Mouse (Mus musculus) embryonic facial prominence, embryonic 15.5 days (tissue): ENCODE data around the gene Rangap1. TPM values are rescaled to one million over a fixed set of nuclear protein-coding genes. Genes with fewer than 3 reads are reported as not detected.

ENCODE experiments used
- ATAC-seq: fragments of 200-750 bp; cut with Nextera tagmentation; 2 replicates; pipeline ENCODE4 v1.8.0; 2017; ENCODE audit warnings: low read depth, moderate TSS enrichment; ENCODE audit not compliant: insufficient number of reproducible peaks, low FRiP score, low TSS enrichment
- H3K27ac ChIP-seq: fragments of 300-500 bp; sonication (generic); replicated peaks from 2 replicates; pipeline ENCODE4 v1.5.1; 2015; ENCODE audit warnings: mild to moderate bottlenecking, inconsistent platforms
- H3K27me3 ChIP-seq: fragments of 300-500 bp; sonication (generic); 2 replicates; pipeline ENCODE4 v1.6.1; 2015; ENCODE audit warnings: inconsistent platforms
- H3K36me3 ChIP-seq: fragments of 300-500 bp; sonication (generic); 2 replicates; pipeline ENCODE4 v1.6.1; 2015; ENCODE audit warnings: mild to moderate bottlenecking, inconsistent platforms
- H3K4me1 ChIP-seq: fragments of 300-500 bp; sonication (generic); 2 replicates; pipeline ENCODE4 v1.6.1; 2015; ENCODE audit warnings: inconsistent platforms
- H3K4me2 ChIP-seq: fragments of 300-500 bp; sonication (generic); replicated peaks from 2 replicates; pipeline ENCODE4 v1.6.1; 2015; ENCODE audit warnings: mild to moderate bottlenecking, inconsistent platforms
- H3K4me3 ChIP-seq: fragments of 300-500 bp; sonication (generic); replicated peaks from 2 replicates; pipeline ENCODE4 v1.5.1; 2015; ENCODE audit warnings: mild to moderate bottlenecking, inconsistent platforms
- H3K9ac ChIP-seq: fragments of 300-500 bp; sonication (generic); 2 replicates; pipeline ENCODE4 v1.6.1; 2015; ENCODE audit warnings: inconsistent platforms
- H3K9me3 ChIP-seq: fragments of 300-500 bp; sonication (generic); replicated peaks from 2 replicates; pipeline ENCODE4 v1.6.1; 2016; ENCODE audit warnings: inconsistent platforms
- WGBS: fragments of 180-500 bp; shearing (Covaris S2); methylation state at CpG from one replicate; pipeline ENCODE4 v1.1.7; 2015; 5-methylcytosine and 5-hydroxymethylcytosine counted together
- polyA plus RNA-seq: library from polyadenylated mRNA; unstranded; fragments of >200 nt; fragmentation: Nextera tagmentation; extraction: Ambion mirVana; gene quantifications from 2 replicates; pipeline ENCODE4 v1.2.1, GENCODE M21; 2015

The Rangap1 gene
- polyA plus RNA-seq, 1 experiment from 2014 or later, result 98.3 TPM

GRCm38 (mm10) chr15:81693967-81694881 is 51.1 kb downstream of the Rangap1 start:
- Histone ChIP-seq H3K36me3 (no peaks in the 10 kb centered on the region), H3K27me3 (peaks cover 45% of the 10 kb centered on the region), H3K9me3 (no peaks in the 10 kb centered on the region), H3K4me1 (peaks cover 23% of the 10 kb centered on the region), H3K4me3 (peak overlapping the region; percentile 61), H3K4me2 (peak overlapping the region; percentile 97), H3K27ac (peak overlapping the region; percentile 11; the same call in 1 of the 2 replicates), H3K9ac (peak overlapping the region; percentile 50)
- ATAC-seq, result peak; percentile 74
- WGBS, result under 1% methylated on average over 107 of the region's 107 CpGs

- peaks cover 45% of the 10 kb centered on the region for H3K27me3 ChIP-seq
- ATAC-seq, result no peak; the same call in 1 of the 2 replicates
- 4% methylated on average over 41 of the region's 41 CpGs for WGBS
Measured at GRCm38 (mm10) chr15:81693366-81693966, 51.9 kb downstream of the Rangap1 start.

GRCm38 (mm10) chr15:81680301-81680805 is 65.0 kb downstream of the Rangap1 start:
- no peak for ATAC-seq
- no peak overlapping the region for H3K4me2 ChIP-seq
- H3K36me3 ChIP-seq, result peaks cover 77% of the 10 kb centered on the region
- 90% methylated on average over 4 of the region's 4 CpGs for WGBS
- H3K27me3 ChIP-seq, result no peaks in the 10 kb centered on the region
- H3K9me3 ChIP-seq, result no peaks in the 10 kb centered on the region
- no peak overlapping the region for H3K9ac ChIP-seq
- no peak overlapping the region for H3K4me3 ChIP-seq
- H3K27ac ChIP-seq, result no peak overlapping the region
- H3K4me1 ChIP-seq, result no peaks in the 10 kb centered on the region

More at GRCm38 (mm10) chr15:81693366-81693966, 51.9 kb downstream of the Rangap1 start:
- peaks cover 23% of the 10 kb centered on the region for H3K4me1 ChIP-seq
- peaks cover 5% of the 10 kb centered on the region; the same call in 1 of the 2 replicates for H3K36me3 ChIP-seq
- peak overlapping the region; percentile 50 for H3K9ac ChIP-seq
- H3K4me2 ChIP-seq, result peak overlapping the region; percentile 97
- peak overlapping the region; percentile 61 for H3K4me3 ChIP-seq
- no peaks in the 10 kb centered on the region for H3K9me3 ChIP-seq
- no peak overlapping the region for H3K27ac ChIP-seq

GRCm38 (mm10) chr15:81676637-81677036 is 68.7 kb downstream of the Rangap1 start:
- no peak overlapping the region for H3K4me2 ChIP-seq
- no peak overlapping the region for H3K9ac ChIP-seq
- no peaks in the 10 kb centered on the region for H3K27me3 ChIP-seq
- H3K27ac ChIP-seq, result no peak overlapping the region
- no peak overlapping the region for H3K4me3 ChIP-seq
- 89% methylated on average over 3 of the region's 3 CpGs for WGBS
- ATAC-seq, result no peak
- H3K9me3 ChIP-seq, result no peaks in the 10 kb centered on the region
- no peaks in the 10 kb centered on the region for H3K4me1 ChIP-seq
- H3K36me3 ChIP-seq, result peaks cover 53% of the 10 kb centered on the region

- WGBS, result 80% methylated on average over 4 of the region's 4 CpGs
- no peaks in the 10 kb centered on the region for H3K27me3 ChIP-seq
- H3K4me2 ChIP-seq, result no peak overlapping the region
- H3K9me3 ChIP-seq, result no peaks in the 10 kb centered on the region
- ATAC-seq, result peak; percentile 35; the same call in 1 of the 2 replicates
- H3K36me3 ChIP-seq, result peaks cover 46% of the 10 kb centered on the region
- no peak overlapping the region for H3K4me3 ChIP-seq
- H3K9ac ChIP-seq, result no peak overlapping the region
- H3K4me1 ChIP-seq, result peaks cover under 1% of the 10 kb centered on the region; the same call in 1 of the 2 replicates
- no peak overlapping the region for H3K27ac ChIP-seq
Measured at GRCm38 (mm10) chr15:81670231-81670640, 75.1 kb downstream of the Rangap1 start.

- Histone ChIP-seq H3K4me3 (no peak overlapping the region), H3K4me2 (no peak overlapping the region), H3K36me3 (peaks cover 34% of the 10 kb centered on the region), H3K27me3 (no peaks in the 10 kb centered on the region), H3K9ac (no peak overlapping the region), H3K4me1 (peaks cover 10% of the 10 kb centered on the region), H3K27ac (no peak overlapping the region), H3K9me3 (no peaks in the 10 kb centered on the region)
- WGBS, result 85% methylated on average over 10 of the region's 10 CpGs
- no peak for ATAC-seq
Measured at GRCm38 (mm10) chr15:81666957-81667356, 78.4 kb downstream of the Rangap1 start.

- under 1% methylated on average over 55 of the region's 55 CpGs for WGBS
- peak within 1 kb of the TSS; percentile 69 for H3K9ac ChIP-seq
- peaks cover 10% of the 10 kb centered on the region for H3K4me1 ChIP-seq
- H3K27me3 ChIP-seq, result no peaks in the 10 kb centered on the region
- ATAC-seq, result peak; percentile 97
- peak within 1 kb of the TSS; percentile 85 for H3K4me2 ChIP-seq
- peak within 1 kb of the TSS; percentile 86 for H3K4me3 ChIP-seq
- H3K9me3 ChIP-seq, result no peaks in the 10 kb centered on the region
- no peak within 1 kb of the TSS for H3K27ac ChIP-seq
- H3K36me3 ChIP-seq, result peaks cover 18% of the 10 kb centered on the region
Measured at GRCm38 (mm10) chr15:81663697-81664561, 81.4 kb downstream of the Rangap1 start, which contains the start of gene L3mbtl2. TSS of gene L3mbtl2 (plus strand) at chr15:81663889.

GRCm38 (mm10) chr15:81663281-81663680 is 82.0 kb downstream of the Rangap1 start:
- H3K27ac ChIP-seq, result no peak overlapping the region
- no peak overlapping the region for H3K9ac ChIP-seq
- peaks cover 12% of the 10 kb centered on the region for H3K36me3 ChIP-seq
- no peaks in the 10 kb centered on the region for H3K27me3 ChIP-seq
- WGBS, result 60% methylated on average over 10 of the region's 10 CpGs
- no peak for ATAC-seq
- H3K4me2 ChIP-seq, result peak overlapping the region; percentile 85
- H3K4me3 ChIP-seq, result peak overlapping the region; percentile 86
- H3K9me3 ChIP-seq, result no peaks in the 10 kb centered on the region
- peaks cover 10% of the 10 kb centered on the region for H3K4me1 ChIP-seq

- H3K4me3 ChIP-seq, result no peak overlapping the region
- H3K4me2 ChIP-seq, result no peak overlapping the region
- no peaks in the 10 kb centered on the region for H3K9me3 ChIP-seq
- no peak overlapping the region for H3K9ac ChIP-seq
- H3K27ac ChIP-seq, result no peak overlapping the region
- ATAC-seq, result no peak
- 87% methylated on average over 2 of the region's 2 CpGs for WGBS
- no peaks in the 10 kb centered on the region for H3K36me3 ChIP-seq
- peaks cover 10% of the 10 kb centered on the region for H3K4me1 ChIP-seq
- no peaks in the 10 kb centered on the region for H3K27me3 ChIP-seq
Measured at GRCm38 (mm10) chr15:81661701-81662100, 83.6 kb downstream of the Rangap1 start.
